Comparison of ENCODE assay signal across 12 mouse cellular contexts in genomic region chr2:147361581-147361980, GRCm38 (mm10). TPM values are rescaled to one million over a fixed set of nuclear protein-coding genes. Genes with fewer than 3 reads are reported as not detected.
DNase-seq lines count a peak whose midpoint lies in the region; ATAC-seq and TF ChIP-seq lines count a peak whose summit lies in the region.
"Had no signal": no experiment of that assay in that cellular context is flagged by ENCODE, and none has a peak within 500 bp of the region (broad histone marks: within the 10 kb centered on the region; RNA-seq: fewer than 3 reads in every experiment).

Gene Pax1, plus strand, starts transcription at chr2:147361925.

- intact Hi-C loops in heart, postnatal 10 days (cut with DNase I), result loop anchor here (5.0 kb wide), 1 partner anchor 376 kb away; no protein-coding TSS in a partner anchor
- intact Hi-C loops in left cerebral cortex, adult 2 months (cut with DNase I), result loop anchor here (5.0 kb wide), 1 partner anchor 174 kb away; no protein-coding TSS in a partner anchor

- H3K9ac ChIP-seq in kidney, embryonic 16.5 days (replicated peaks; ENCODE audit: low read length), result no peak within 1 kb of the TSS
- 0 out of 2 replicates have a peak within 1 kb of the TSS, but pooled peaks have one; percentile 14 for H3K9ac ChIP-seq in ES-E14 (ENCODE audit: insufficient read depth, low read depth, low read length, poor library complexity, severe bottlenecking)
- H3K9ac ChIP-seq in limb, embryonic 12.5 days (replicated peaks), result no peak within 1 kb of the TSS

- TF ChIP-seq CTCF in kidney, adult 2 months (conservative IDR thresholded peaks at IDR 0.05; ENCODE audit: insufficient read depth, insufficient read length, low read depth, low read length), result no peak
- TF ChIP-seq CTCF in left cerebral cortex, adult 2 months (IDR thresholded peaks at IDR 0.05), result no peak

- no peaks in the 10 kb centered on the region for H3K9me3 ChIP-seq in kidney, embryonic 16.5 days (ENCODE audit: low read length)
- no peaks in the 10 kb centered on the region for H3K9me3 ChIP-seq in ES-E14 (ENCODE audit: control insufficient read depth, insufficient read depth, low read depth, low read length)
- H3K9me3 ChIP-seq in limb, embryonic 12.5 days, result no peaks in the 10 kb centered on the region

- under 1% methylated on average over 18 of the region's 18 CpGs for WGBS in kidney, embryonic 16.5 days
- WGBS in kidney, adult 2 months, result 2% methylated on average over 18 of the region's 18 CpGs
- 1% methylated on average over 18 of the region's 18 CpGs for WGBS in limb, embryonic 12.5 days

- H3K4me3 ChIP-seq in kidney, embryonic 16.5 days (ENCODE audit: low read length), result no peak within 1 kb of the TSS
- no peak within 1 kb of the TSS for H3K4me3 ChIP-seq in kidney, adult 2 months (ENCODE audit: insufficient read depth, low read depth, low read length)
- H3K4me3 ChIP-seq in ES-E14 (ENCODE audit: insufficient read depth in 1 of 2, low read depth in 1 of 2, low read length in 2 of 2, poor library complexity in 1 of 2, severe bottlenecking in 1 of 2), result peak within 1 kb of the TSS; percentile 14 to 37; a peak in 3 of 4 replicates
- H3K4me3 ChIP-seq in limb, embryonic 12.5 days (replicated peaks), result peak within 1 kb of the TSS; percentile 18
- no peak within 1 kb of the TSS for H3K4me3 ChIP-seq in left cerebral cortex, adult 2 months

- H3K36me3 ChIP-seq in kidney, embryonic 16.5 days (ENCODE audit: insufficient read depth, low read length), result no peaks in the 10 kb centered on the region
- no peaks in the 10 kb centered on the region for H3K36me3 ChIP-seq in kidney, adult 2 months (ENCODE audit: control insufficient read depth, insufficient read depth, low read length)
- H3K36me3 ChIP-seq in ES-E14 (ENCODE audit: control insufficient read depth, insufficient read depth, low read length, poor library complexity, severe bottlenecking), result no peaks in the 10 kb centered on the region
- no peaks in the 10 kb centered on the region for H3K36me3 ChIP-seq in limb, embryonic 12.5 days

- H3K4me1 ChIP-seq in kidney, embryonic 16.5 days (ENCODE audit: insufficient read depth, low read length), result peaks cover 18% of the 10 kb centered on the region
- H3K4me1 ChIP-seq in kidney, adult 2 months (ENCODE audit: control insufficient read depth, insufficient read depth, low read length), result no peaks in the 10 kb centered on the region
- H3K4me1 ChIP-seq in ES-E14 (ENCODE audit: control insufficient read depth in 2 of 2, insufficient read depth in 2 of 2, low read length in 2 of 2, poor library complexity in 1 of 2), result peaks cover 0 to 4% of the 10 kb centered on the region in 2 experiments; a peak in 1 of 4 replicates
- H3K4me1 ChIP-seq in limb, embryonic 12.5 days (replicated peaks), result peaks cover 11% of the 10 kb centered on the region

- in situ Hi-C loops in ES-E14 (cut with MboI; ENCODE audit: low sequenced_read_pairs in 2 of 2, unreplicated experiment in 2 of 2), result loop anchor here (5.0 to 25.0 kb wide), 3 partner anchors 174 to 676 kb away; no protein-coding TSS in a partner anchor

- ATAC-seq in kidney, embryonic 16.5 days (ENCODE audit: low FRiP score, low TSS enrichment), result no peak
- no peak for ATAC-seq in limb, embryonic 12.5 days (ENCODE audit: insufficient number of reproducible peaks, insufficient read depth, low FRiP score, low TSS enrichment, low read depth)
- ATAC-seq: lung, postnatal 0 days had no signal

- TF ChIP-seq POLR2A in kidney, adult 2 months (IDR thresholded peaks at IDR 0.05; ENCODE audit: low read depth, low read length), result no peak

- H3K4me2 ChIP-seq in kidney, embryonic 16.5 days (replicated peaks; ENCODE audit: low read depth, low read length), result peak within 1 kb of the TSS; percentile 12; the same call in 1 of the 2 replicates
- H3K4me2 ChIP-seq in limb, embryonic 12.5 days, result peak within 1 kb of the TSS; percentile 35

- no peak within 1 kb of the TSS for H3K27ac ChIP-seq in kidney, embryonic 16.5 days (ENCODE audit: low read length)
- no peak within 1 kb of the TSS for H3K27ac ChIP-seq in kidney, adult 2 months (ENCODE audit: insufficient read depth, low read depth, low read length)
- H3K27ac ChIP-seq in ES-E14 (ENCODE audit: insufficient read depth, low read depth, low read length, poor library complexity, severe bottlenecking), result no peak within 1 kb of the TSS
- no peak within 1 kb of the TSS for H3K27ac ChIP-seq in limb, embryonic 12.5 days
- no peak within 1 kb of the TSS for H3K27ac ChIP-seq in left cerebral cortex, adult 2 months

- peak; percentile 85 for DNase-seq in heart, adult 11 months
- no peak for DNase-seq in heart, postnatal 10 days
- DNase-seq in kidney, adult 2 months, result no peak
- DNase-seq in ES-E14 (ENCODE audit: low read depth, low spot score), result no peak
- DNase-seq in left cerebral cortex, adult 2 months (ENCODE audit: extremely low spot score in 1 of 2, low spot score in 2 of 2), result no peak
- no peak for DNase-seq in left cerebral cortex, adult 8-10 months (ENCODE audit: low spot score in 2 of 2)
- DNase-seq: cerebellum, postnatal 36 days had no signal

- peaks cover 95% of the 10 kb centered on the region for H3K27me3 ChIP-seq in kidney, embryonic 16.5 days (ENCODE audit: insufficient read depth, low read length)
- no peaks in the 10 kb centered on the region; the same call in none of the 2 replicates for H3K27me3 ChIP-seq in kidney, adult 2 months (replicated peaks; ENCODE audit: control insufficient read depth, insufficient read depth, low read length)
- H3K27me3 ChIP-seq in limb, embryonic 12.5 days, result peaks cover 94% of the 10 kb centered on the region

TF ChIP-seq in ES-E14, 5 proteins besides CTCF, POLR2A, EP300 and RAD21:
- TF ChIP-seq ZNF384 (IDR thresholded peaks at IDR 0.05; ENCODE audit: low read depth, low read length), result no peak
- no peak for TF ChIP-seq MAFK (IDR thresholded peaks at IDR 0.05; ENCODE audit: insufficient read depth, low read depth, low read length)
- TF ChIP-seq ZC3H11A (IDR thresholded peaks at IDR 0.05; ENCODE audit: borderline replicate concordance, low read depth, low read length), result no peak
- TF ChIP-seq CHD2 (IDR thresholded peaks at IDR 0.05; ENCODE audit: low read depth, low read length), result no peak

RNA-seq across cellular contexts. Expression of gene Pax1, which starts in this region (rescaled TPM):
- total RNA-seq in heart, postnatal 10 days (2021), result not detected
- polyA plus RNA-seq in kidney, embryonic 16.5 days (2015; fragmentation: Nextera tagmentation; extraction: Ambion mirVana), result 0.07 TPM in 1 of 2 replicates, not detected in the other
- polyA plus RNA-seq in kidney, adult 2 months (2012; rRNA removed), result 0.06 and 0.10 TPM in 2 replicates
- 0.31 TPM in 1 of 2 replicates, not detected in the other for total RNA-seq in ES-E14 (2012; rRNA removed)
- polyA plus RNA-seq in limb, embryonic 12.5 days (2016; fragmentation: Nextera tagmentation; extraction: Ambion mirVana), result 0.76 and 1.9 TPM in 2 replicates
- not detected for total RNA-seq in left cerebral cortex, adult 2 months (2021)
- total RNA-seq in left cerebral cortex, adult 8-10 months (2022), result not detected
- total RNA-seq: monocyte, adult 5-6 weeks had no signal
- polyA plus RNA-seq: C2C12; lung, postnatal 0 days had no signal

Comparison
In these comparisons a context has a peak if more than half of its experiments do, and no peak if none do; other contexts are left out.
1. H3K4me3 ChIP-seq: peak in ES-E14 (2 of 2) and limb, embryonic 12.5 days (single experiment); none in kidney, embryonic 16.5 days (single experiment), kidney, adult 2 months (single experiment) and left cerebral cortex, adult 2 months (single experiment).